ENCODE assay signal across 22 mouse cellular contexts in the genomic region with DNA sequence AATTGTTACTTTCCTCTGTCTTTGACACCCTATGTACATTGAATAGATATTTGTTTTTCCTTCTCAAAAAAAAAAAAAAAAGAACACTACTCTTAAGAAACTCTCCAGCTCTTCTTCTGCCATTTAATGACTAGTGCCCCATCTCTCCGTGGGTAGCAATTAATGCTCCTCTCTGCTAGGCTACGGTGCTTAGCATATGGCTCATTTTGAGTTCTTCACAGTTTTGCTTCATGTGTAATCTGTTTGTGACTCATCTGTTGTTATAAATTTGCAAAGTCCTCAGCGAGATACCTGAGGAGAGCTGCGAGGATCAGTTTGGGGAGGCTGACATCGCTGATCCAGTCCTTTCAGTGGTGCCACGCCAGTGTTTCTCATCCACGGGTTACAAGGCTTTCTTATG.
"Had no signal": no experiment of that assay in that cellular context is flagged by ENCODE, and none has a peak within 500 bp of the region (broad histone marks: within the 10 kb centered on the region; RNA-seq: fewer than 3 reads in every experiment).

No protein-coding gene starts in this region.

- H3K36me3 ChIP-seq: limb, embryonic 12.5 days; limb, embryonic 15.5 days; midbrain, embryonic 13.5 days; neural tube, embryonic 12.5 days; neural tube, embryonic 15.5 days; stomach, embryonic 15.5 days had no signal

- H3K27me3 ChIP-seq: limb, embryonic 12.5 days; limb, embryonic 15.5 days; midbrain, embryonic 13.5 days; neural tube, embryonic 12.5 days; neural tube, embryonic 15.5 days; stomach, embryonic 15.5 days had no signal

- ATAC-seq: intestine, postnatal 0 days; liver, postnatal 0 days; lung, postnatal 0 days; midbrain, embryonic 13.5 days; midbrain, embryonic 16.5 days had no signal

- H3K4me1 ChIP-seq: limb, embryonic 15.5 days; stomach, embryonic 15.5 days had no signal

- H3K4me3 ChIP-seq: left cerebral cortex, adult 2 months; limb, embryonic 12.5 days; limb, embryonic 15.5 days; midbrain, embryonic 13.5 days; neural tube, embryonic 12.5 days; neural tube, embryonic 15.5 days; stomach, embryonic 15.5 days had no signal

- H3K9me3 ChIP-seq: limb, embryonic 12.5 days; limb, embryonic 15.5 days; midbrain, embryonic 13.5 days; neural tube, embryonic 12.5 days; neural tube, embryonic 15.5 days; stomach, embryonic 15.5 days had no signal

- DNase-seq: kidney, adult 2 months; kidney, postnatal 36 days; left cerebral cortex, postnatal 4 days; liver, postnatal 0 days; lung, embryonic 14.5 days; spleen, adult 18-20 months; thymus, adult 18-20 months; thymus, postnatal 36 days had no signal

- H3K9ac ChIP-seq: limb, embryonic 12.5 days; limb, embryonic 15.5 days; liver, embryonic 14.5 days; liver, postnatal 0 days; lung, embryonic 14.5 days; midbrain, embryonic 13.5 days; neural tube, embryonic 12.5 days; neural tube, embryonic 15.5 days; stomach, embryonic 15.5 days had no signal

- H3K4me2 ChIP-seq: limb, embryonic 12.5 days; limb, embryonic 15.5 days; liver, embryonic 11.5 days; lung, embryonic 14.5 days; midbrain, embryonic 13.5 days; neural tube, embryonic 12.5 days; neural tube, embryonic 15.5 days; stomach, embryonic 15.5 days had no signal

- H3K27ac ChIP-seq: kidney, postnatal 0 days; left cerebral cortex, adult 2 months; limb, embryonic 12.5 days; limb, embryonic 15.5 days; liver, embryonic 14.5 days; macrophage; midbrain, embryonic 13.5 days; neural tube, embryonic 12.5 days; neural tube, embryonic 15.5 days; stomach, embryonic 15.5 days had no signal
